Mouse (Mus musculus) bone marrow macrophage, adult 2 months (primary cell): ENCODE measurements around the gene Ppp1r11. TPM values are rescaled to one million over a fixed set of nuclear protein-coding genes. Genes with fewer than 3 reads are reported as not detected.

Source experiments
- H3K27ac ChIP-seq: 2 replicates; pipeline ENCODE4 v1.5.1; 2012; ENCODE audit warnings: low read depth, low read length; ENCODE audit not compliant: insufficient read depth
- H3K4me1 ChIP-seq: 2 replicates; pipeline ENCODE4 v1.6.1; 2012; ENCODE audit warnings: low read length; ENCODE audit not compliant: control insufficient read depth, insufficient read depth
- H3K4me3 ChIP-seq: 2 replicates; pipeline ENCODE4 v1.5.1; 2012; ENCODE audit warnings: mild to moderate bottlenecking, low read length, moderate library complexity; ENCODE audit not compliant: insufficient read depth
- CTCF ChIP-seq: IDR thresholded peaks from 2 replicates; pipeline ENCODE4 v1.5.1; 2012; ENCODE audit warnings: low read depth, mild to moderate bottlenecking, low read length, moderate library complexity
- POLR2A ChIP-seq: IDR thresholded peaks from 2 replicates; pipeline ENCODE4 v1.6.1; 2012; ENCODE audit warnings: mild to moderate bottlenecking, low read depth, low read length, borderline replicate concordance
- polyA plus RNA-seq: library from polyadenylated mRNA; stranded (reverse); fragments of >200 nt; gene quantifications from 2 replicates; pipeline ENCODE4 v1.2.4, GENCODE M21; 2012; ENCODE audit not compliant: missing spikeins, insufficient read depth, insufficient read length

Ppp1r11 gene
- polyA plus RNA-seq, 1 experiment = 64.4 TPM

DNA sequence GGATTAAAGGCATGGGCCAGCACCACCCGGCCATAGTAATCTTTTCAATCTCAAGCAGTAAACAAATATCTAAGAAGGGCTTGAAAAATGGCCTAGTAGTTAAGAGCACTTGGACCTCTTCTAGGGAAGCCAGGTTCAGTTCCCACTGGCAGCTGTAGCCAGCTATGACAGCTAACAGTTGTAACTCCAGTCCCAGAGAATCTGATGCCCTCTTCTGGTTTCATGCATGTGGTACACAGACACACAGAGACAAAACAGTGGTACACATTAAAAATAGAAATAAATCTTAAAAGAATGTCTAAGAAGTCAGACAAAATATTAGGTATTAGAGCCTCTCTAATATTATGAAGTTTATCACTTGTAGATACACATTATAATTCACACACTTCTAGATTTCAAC is 9.6 kb upstream of the Ppp1r11 start:
- peaks cover 4% of the 10 kb centered on the region for H3K4me1 ChIP-seq
- no peak for TF ChIP-seq POLR2A
- TF ChIP-seq CTCF = no peak
- H3K27ac ChIP-seq = no peak overlapping the region
- no peak overlapping the region for H3K4me3 ChIP-seq

DNA sequence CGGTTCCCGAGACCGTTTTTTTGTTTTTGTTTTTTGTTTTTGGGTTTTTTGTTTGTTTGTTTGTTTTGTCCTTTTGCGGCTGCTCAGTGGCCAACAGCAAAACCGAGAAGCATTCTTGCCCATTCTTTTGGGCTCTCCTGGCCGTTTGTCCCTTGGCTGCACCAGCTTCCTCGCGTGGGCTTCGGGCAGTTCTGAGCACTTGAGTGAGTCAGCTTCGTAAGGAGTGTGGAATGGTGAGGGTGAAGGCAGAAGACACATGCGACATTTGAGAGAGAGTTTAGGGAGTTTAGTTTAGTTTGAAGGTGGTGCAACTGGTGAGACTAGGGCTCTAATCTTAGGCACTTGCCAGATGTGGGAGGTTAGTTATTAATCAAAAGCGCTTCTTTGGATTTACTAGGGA is 7.3 kb upstream of the Ppp1r11 start:
- peak overlapping the region; percentile 92 for H3K4me3 ChIP-seq
- TF ChIP-seq POLR2A (no peak), CTCF (no peak)
- peak overlapping the region; percentile 25 for H3K27ac ChIP-seq
- peaks cover 4% of the 10 kb centered on the region for H3K4me1 ChIP-seq

DNA sequence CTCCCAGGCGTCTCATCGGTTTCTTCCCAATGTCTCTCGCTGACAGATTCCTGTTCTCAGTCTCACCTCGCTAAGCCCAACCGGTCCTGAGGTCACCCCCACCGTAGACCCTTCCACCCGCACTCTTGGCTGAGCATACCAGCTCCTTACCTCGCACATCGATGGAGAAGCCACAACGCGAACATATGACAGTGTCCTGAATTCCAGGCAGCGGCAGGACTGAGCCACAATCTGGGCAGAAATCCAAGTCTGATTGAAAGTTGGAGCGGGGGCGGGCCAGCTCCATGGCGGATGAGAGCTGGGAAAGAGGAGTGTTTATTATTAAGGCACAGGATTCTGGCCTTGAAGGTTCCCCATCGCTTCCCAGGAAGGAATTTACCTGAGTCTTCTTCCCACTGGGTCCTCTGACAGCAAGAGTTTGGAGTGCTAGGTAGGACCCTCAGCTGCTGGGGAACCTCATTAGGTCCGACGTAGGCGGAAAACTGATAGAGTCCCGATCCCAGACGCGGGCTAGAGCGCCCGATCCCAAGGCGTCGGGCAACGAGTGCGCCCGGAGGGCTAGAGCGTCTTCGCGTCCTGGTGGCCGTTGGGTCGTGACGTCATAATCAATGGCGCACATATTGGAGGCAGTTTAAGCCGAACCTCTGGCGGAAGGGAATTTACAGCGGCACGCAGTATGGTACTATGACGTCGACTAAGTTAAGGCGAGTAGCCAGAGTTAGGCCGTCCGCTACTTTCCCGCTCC is 6.6 kb upstream of the Ppp1r11 start, which contains the start of the genes Znrd1 and Znrd1as:
Znrd1 (minus strand) TSS at position 561 of the 745 bp plus-strand sequence.
Znrd1as (plus strand) TSS at position 594 of the 745 bp plus-strand sequence.
- peak within 1 kb of the TSS; percentile 36 for H3K27ac ChIP-seq
- H3K4me1 ChIP-seq = peaks cover 4% of the 10 kb centered on the region
- TF ChIP-seq CTCF (0 out of 2 replicates have a peak, but pooled peaks have one; percentile 13), POLR2A (no peak)
- H3K4me3 ChIP-seq = peak within 1 kb of the TSS; percentile 92

DNA sequence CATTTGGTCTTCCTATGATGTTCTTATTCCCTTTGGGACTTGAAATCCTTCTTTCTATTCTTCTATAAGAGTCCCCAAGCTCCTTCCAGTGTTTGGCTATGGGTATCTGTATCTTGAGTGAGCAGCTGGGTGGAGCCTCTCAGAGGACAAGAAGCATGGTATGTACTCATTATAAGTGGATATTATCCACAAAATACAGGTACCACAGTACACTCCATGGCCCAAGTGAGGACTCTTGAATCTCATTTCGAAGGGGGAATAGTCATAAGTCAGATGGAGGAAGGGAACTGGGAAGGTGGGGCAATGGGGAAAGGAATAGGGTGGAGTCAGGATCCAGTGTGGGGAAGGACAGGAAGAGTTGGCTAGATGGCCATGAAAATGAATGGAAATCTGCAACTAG is 1.5 kb upstream of the Ppp1r11 start:
- Histone ChIP-seq H3K4me1 (peaks cover 11% of the 10 kb centered on the region), H3K4me3 (no peak overlapping the region), H3K27ac (no peak overlapping the region)
- TF ChIP-seq POLR2A = no peak
- TF ChIP-seq CTCF = no peak

DNA sequence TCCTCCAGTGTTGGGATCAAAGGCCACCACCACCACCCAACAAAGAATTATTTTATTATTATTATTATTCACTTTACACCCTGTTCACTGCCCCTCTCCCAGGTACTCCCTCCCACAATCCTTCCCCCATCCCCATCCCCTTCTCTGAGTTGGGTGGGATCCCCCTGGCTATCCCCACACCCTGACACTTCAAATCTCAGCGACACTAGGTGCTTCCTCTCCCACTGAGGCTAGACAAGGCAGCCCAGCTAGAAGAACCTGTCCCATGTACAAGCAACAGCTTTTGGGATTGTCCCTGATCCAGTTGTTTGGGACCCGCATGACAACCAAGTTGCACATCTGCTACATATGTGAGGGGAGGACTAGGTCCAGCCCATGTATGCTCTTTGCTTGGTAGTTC is 1.1 kb upstream of the Ppp1r11 start:
- no peak for TF ChIP-seq CTCF
- no peak for TF ChIP-seq POLR2A
- H3K27ac ChIP-seq = no peak overlapping the region

DNA sequence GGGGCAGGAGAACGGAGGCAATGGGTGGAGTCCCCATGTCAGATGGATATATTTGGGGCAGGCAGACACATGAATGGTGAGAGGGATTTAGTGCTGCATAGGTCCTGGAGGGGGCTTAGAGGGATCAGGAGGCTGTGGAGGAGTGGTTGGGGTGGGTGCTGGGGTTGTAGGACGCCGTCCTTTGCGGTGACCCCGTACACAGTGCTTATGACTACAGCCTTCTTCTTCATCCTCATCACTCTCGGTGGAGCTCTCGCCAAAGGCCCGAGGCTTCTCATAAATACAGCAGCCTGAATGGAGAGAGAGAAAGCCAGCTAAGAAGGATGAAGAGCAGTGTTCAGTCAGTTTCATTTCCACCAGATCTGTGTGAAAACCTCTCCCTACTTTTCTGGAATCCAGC is 2.3 kb downstream of the Ppp1r11 start:
- Histone ChIP-seq H3K4me3 (no peak overlapping the region), H3K27ac (no peak overlapping the region), H3K4me1 (peaks cover 12% of the 10 kb centered on the region)
- TF ChIP-seq CTCF = no peak
- no peak for TF ChIP-seq POLR2A

More for the DNA sequence above, 1.1 kb upstream of the Ppp1r11 start:
- no peak overlapping the region for H3K4me3 ChIP-seq
- H3K4me1 ChIP-seq = peaks cover 13% of the 10 kb centered on the region

DNA sequence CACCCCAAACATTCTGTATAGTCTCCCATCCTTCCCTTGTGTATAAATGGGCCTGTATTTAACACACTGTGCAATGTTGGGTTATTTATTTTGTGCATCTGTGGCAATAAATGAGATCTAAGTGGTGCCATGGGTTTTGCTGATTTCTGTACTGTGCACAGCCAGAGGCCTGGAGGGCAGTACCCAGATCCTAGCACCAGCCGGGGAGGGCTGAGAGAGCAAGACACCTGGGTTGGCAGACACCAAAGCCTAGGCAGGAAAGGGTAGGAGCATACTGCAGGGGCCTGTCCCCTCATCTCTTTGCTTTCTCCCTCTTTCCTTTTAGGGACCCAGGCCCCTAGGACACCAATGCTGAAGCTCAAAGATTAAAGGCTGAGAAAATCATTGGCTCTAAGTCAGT is 3.3 kb downstream of the Ppp1r11 start:
- Histone ChIP-seq H3K4me3 (no peak overlapping the region), H3K4me1 (peaks cover 12% of the 10 kb centered on the region), H3K27ac (no peak overlapping the region)
- no peak for TF ChIP-seq POLR2A

DNA sequence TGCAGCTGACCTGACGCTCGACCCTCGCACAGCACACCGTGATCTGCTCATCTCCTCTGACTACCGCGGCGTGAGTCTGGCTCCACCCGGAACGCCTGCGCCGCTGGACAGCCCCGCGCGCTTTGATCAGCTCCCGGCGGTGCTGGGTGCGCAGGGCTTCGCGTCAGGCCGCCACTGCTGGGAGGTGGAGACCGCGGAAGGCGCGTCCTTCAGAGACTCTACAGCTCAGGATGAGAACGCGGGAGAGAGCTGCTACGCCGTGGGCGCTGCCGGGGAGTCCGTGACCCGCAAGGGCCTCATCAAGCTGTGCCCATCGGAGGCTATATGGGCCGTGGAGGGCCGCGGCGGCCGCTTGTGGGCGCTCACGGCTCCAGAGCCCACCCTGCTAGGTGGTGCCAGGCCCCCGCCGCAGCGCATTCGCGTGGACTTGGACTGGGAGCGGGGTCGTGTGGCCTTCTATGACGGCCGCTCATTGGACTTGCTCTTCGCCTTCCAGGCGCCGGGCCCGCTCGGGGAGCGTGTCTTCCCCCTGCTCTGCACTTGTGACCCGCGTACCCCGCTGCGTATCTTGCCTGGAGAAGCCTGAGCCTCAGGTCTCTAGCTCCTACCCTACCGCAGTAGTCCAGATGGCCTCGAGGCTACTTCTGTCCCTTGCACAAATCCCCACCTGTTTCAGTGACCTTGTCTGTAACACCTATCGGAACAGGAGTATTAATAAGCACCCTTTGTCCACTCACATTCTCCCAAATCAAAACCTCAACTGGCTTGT is 4.3 kb downstream of the Ppp1r11 start:
- H3K27ac ChIP-seq = no peak overlapping the region
- no peak for TF ChIP-seq POLR2A
- TF ChIP-seq CTCF = no peak
- peak overlapping the region; percentile 47 for H3K4me3 ChIP-seq
- H3K4me1 ChIP-seq = peaks cover 12% of the 10 kb centered on the region

DNA sequence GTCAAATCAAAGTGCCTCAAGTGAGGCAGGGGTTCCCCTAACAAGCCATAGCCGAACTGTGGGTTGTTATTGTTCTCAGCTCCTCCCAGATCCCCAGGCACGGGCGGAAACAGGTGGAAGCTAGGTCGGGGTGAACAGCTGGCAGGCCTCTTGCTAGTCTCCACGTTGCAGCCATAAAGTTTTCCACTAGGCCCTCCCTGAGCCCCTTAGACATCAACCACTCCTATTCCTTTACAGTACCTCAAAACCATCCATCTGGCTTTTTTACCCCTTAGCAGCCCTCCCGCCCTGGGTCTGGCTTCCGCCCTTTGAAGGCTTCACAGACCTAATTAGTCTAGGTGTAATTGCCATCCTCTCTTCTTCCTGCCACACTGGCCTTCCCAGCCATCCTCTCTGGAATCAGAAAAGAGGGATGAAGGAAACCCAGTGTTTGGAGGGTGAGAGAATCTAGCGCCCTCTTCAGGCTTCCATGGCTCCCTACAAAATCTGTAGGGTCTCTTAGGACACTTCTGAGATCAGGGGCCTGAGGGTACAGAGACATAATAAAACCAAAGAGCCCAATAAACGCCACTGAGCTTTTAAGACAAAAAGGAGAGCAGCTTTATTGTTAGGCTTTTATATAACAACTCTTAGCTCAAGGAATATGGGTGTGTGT is 7.3 kb downstream of the Ppp1r11 start:
- peak; percentile 17; the same call in 1 of the 2 replicates for TF ChIP-seq CTCF
- TF ChIP-seq POLR2A = no peak

More for the DNA sequence above, 7.3 kb downstream of the Ppp1r11 start:
- no peak overlapping the region for H3K27ac ChIP-seq
- no peak overlapping the region for H3K4me3 ChIP-seq
- peaks cover 5% of the 10 kb centered on the region; the same call in 1 of the 2 replicates for H3K4me1 ChIP-seq
